Mouse (Mus musculus) heart, postnatal 0 days (tissue): ENCODE measurements around the gene Dbi.

Source experiments
- CTCF ChIP-seq: IDR thresholded peaks from 2 replicates; pipeline ENCODE4 v1.5.1; 2016; ENCODE audit warnings: antibody characterized with exemption, control low read depth, low read depth
- EP300 ChIP-seq: IDR thresholded peaks from 2 replicates; pipeline ENCODE4 v1.6.1; 2016; ENCODE audit warnings: antibody characterized with exemption, low read depth

GRCm38 (mm10) chr1:120145527-120146216, 24.8 kb upstream of the Dbi start:
- TF ChIP-seq EP300 (no peak), CTCF (no peak)
